ENCODE assay signal across 8 mouse cellular contexts in genomic region chr13:48731046-48731996, GRCm38 (mm10).
DNase-seq lines count a peak whose midpoint lies in the region; ATAC-seq lines count a peak whose summit lies in the region.

No protein-coding gene starts in this region.

- H3K27me3 ChIP-seq in embryonic facial prominence, embryonic 10.5 days (replicated peaks; ENCODE audit: low read depth, poor library complexity, severe bottlenecking) = peaks cover 94% of the 10 kb centered on the region
- peaks cover 89% of the 10 kb centered on the region for H3K27me3 ChIP-seq in hindbrain, embryonic 10.5 days (ENCODE audit: insufficient read depth, poor library complexity, severe bottlenecking)
- H3K27me3 ChIP-seq in lung, embryonic 15.5 days = peaks cover 68% of the 10 kb centered on the region
- peaks cover 7% of the 10 kb centered on the region; the same call in 1 of the 2 replicates for H3K27me3 ChIP-seq in stomach, embryonic 15.5 days (replicated peaks)

- H3K36me3 ChIP-seq in embryonic facial prominence, embryonic 10.5 days (replicated peaks) = no peaks in the 10 kb centered on the region
- H3K36me3 ChIP-seq in hindbrain, embryonic 10.5 days = no peaks in the 10 kb centered on the region
- H3K36me3 ChIP-seq in lung, embryonic 15.5 days = no peaks in the 10 kb centered on the region
- H3K36me3 ChIP-seq in stomach, embryonic 15.5 days = no peaks in the 10 kb centered on the region

- peak overlapping the region; percentile 41 for H3K27ac ChIP-seq in embryonic facial prominence, embryonic 10.5 days (replicated peaks)
- no peak overlapping the region for H3K27ac ChIP-seq in hindbrain, embryonic 10.5 days
- no peak overlapping the region for H3K27ac ChIP-seq in lung, embryonic 15.5 days
- no peak overlapping the region; the same call in 1 of the 2 replicates for H3K27ac ChIP-seq in stomach, embryonic 15.5 days

- ATAC-seq in lung, embryonic 15.5 days (ENCODE audit: borderline replicate concordance, extremely low read depth, low FRiP score, low TSS enrichment) = peak; percentile 72; the same call in 1 of the 2 replicates
- peak; percentile 76 for ATAC-seq in stomach, embryonic 15.5 days (ENCODE audit: insufficient read depth, low FRiP score, low read depth)
- no peak for ATAC-seq in CD4-positive, CD25-positive, alpha-beta regulatory T cell, adult 4 months

- 2% methylated on average over 51 of the region's 51 CpGs for WGBS in embryonic facial prominence, embryonic 10.5 days
- 3% methylated on average over 51 of the region's 51 CpGs for WGBS in hindbrain, embryonic 10.5 days
- WGBS in lung, embryonic 15.5 days = 1% methylated on average over 50 of the region's 51 CpGs
- under 1% methylated on average over 51 of the region's 51 CpGs for WGBS in stomach, embryonic 15.5 days

- peaks cover 74% of the 10 kb centered on the region for H3K4me1 ChIP-seq in embryonic facial prominence, embryonic 10.5 days
- H3K4me1 ChIP-seq in hindbrain, embryonic 10.5 days (replicated peaks) = peaks cover 43% of the 10 kb centered on the region
- H3K4me1 ChIP-seq in lung, embryonic 15.5 days = peaks cover 26% of the 10 kb centered on the region
- peaks cover 26% of the 10 kb centered on the region for H3K4me1 ChIP-seq in stomach, embryonic 15.5 days

- peak overlapping the region; percentile 61 for H3K4me2 ChIP-seq in lung, embryonic 15.5 days
- H3K4me2 ChIP-seq in stomach, embryonic 15.5 days = peak overlapping the region; percentile 67

- no peaks in the 10 kb centered on the region for H3K9me3 ChIP-seq in embryonic facial prominence, embryonic 10.5 days
- no peaks in the 10 kb centered on the region for H3K9me3 ChIP-seq in hindbrain, embryonic 10.5 days
- H3K9me3 ChIP-seq in lung, embryonic 15.5 days = no peaks in the 10 kb centered on the region
- no peaks in the 10 kb centered on the region for H3K9me3 ChIP-seq in stomach, embryonic 15.5 days

- peak overlapping the region; percentile 51 for H3K4me3 ChIP-seq in embryonic facial prominence, embryonic 10.5 days
- H3K4me3 ChIP-seq in hindbrain, embryonic 10.5 days = peak overlapping the region; percentile 50
- H3K4me3 ChIP-seq in lung, embryonic 15.5 days = peak overlapping the region; percentile 31
- peak overlapping the region; percentile 28 for H3K4me3 ChIP-seq in stomach, embryonic 15.5 days (replicated peaks)

- peak overlapping the region; percentile 17; the same call in 1 of the 2 replicates for H3K9ac ChIP-seq in lung, embryonic 15.5 days
- no peak overlapping the region for H3K9ac ChIP-seq in stomach, embryonic 15.5 days

- DNase-seq in kidney, postnatal 10 days = peak; percentile 63
- DNase-seq in kidney, adult 11 months = no peak
- peak; percentile 78 for DNase-seq in embryonic facial prominence, embryonic 10.5 days (ENCODE audit: low spot score)
- peak; percentile 47 for DNase-seq in hindbrain, embryonic 10.5 days (ENCODE audit: low spot score)
- DNase-seq in cerebellum, adult 18-20 months = no peak

Comparison
In these comparisons a context has a peak if more than half of its experiments do, and no peak if none do; other contexts are left out.
1. DNase-seq: peak in kidney, postnatal 10 days (single experiment), embryonic facial prominence, embryonic 10.5 days (single experiment) and hindbrain, embryonic 10.5 days (single experiment); none in kidney, adult 11 months (single experiment) and cerebellum, adult 18-20 months (0 of 2).
2. Peak in every context shown above with its lines, with median percentiles within 50 percentile points of each other: H3K4me3 ChIP-seq.